In genomic region chr7:19610969-19611368, GRCm38 (mm10) we compare ENCODE assay signal across 1 mouse cellular context.
TF ChIP-seq lines count a peak whose summit lies in the region.

No protein-coding gene starts in this region.

TF ChIP-seq in MEL, 35 proteins besides CTCF, POLR2A, EP300 and RAD21:
- TF ChIP-seq ZNF384 (IDR thresholded peaks at IDR 0.05; ENCODE audit: low read depth, low read length) (no peak), USF2 (IDR thresholded peaks at IDR 0.05; ENCODE audit: borderline replicate concordance in 1 of 2, insufficient read depth in 1 of 2, low read depth in 1 of 2, low read length in 2 of 2) (no peak), ZMIZ1 (IDR thresholded peaks at IDR 0.05; ENCODE audit: low read depth, low read length) (no peak), BHLHE40 (IDR thresholded peaks at IDR 0.05; ENCODE audit: borderline replicate concordance, low read depth, low read length) (no peak), JUND (IDR thresholded peaks at IDR 0.05; ENCODE audit: low read depth, low read length) (no peak)
